Mouse (Mus musculus) MEL (cell line): ENCODE data around the gene Slc30a2. TPM values are rescaled to one million over a fixed set of nuclear protein-coding genes. Genes with fewer than 3 reads are reported as not detected.
A peak's percentile ranks its signal among the peaks of the same experiment; 100 is the strongest.

ENCODE experiments used
- DNase-seq: peaks from one replicate; pipeline ENCODE4 v3.0.0; 2011; ENCODE audit warnings: low read depth, low spot score
- H3K27ac ChIP-seq: 2 replicates; pipeline ENCODE4 v1.5.1; 2012; ENCODE audit warnings: low read depth, mild to moderate bottlenecking, control low read depth, low read length, moderate library complexity; ENCODE audit not compliant: control insufficient read depth
- H3K27me3 ChIP-seq, 2 experiments: fragments of 150-350 bp in 1 of 2; sonication (generic) in 1 of 2; 2 replicates each; pipeline ENCODE4 v1.6.1; 2012; ENCODE audit warnings: low read length in 2 of 2, mild to moderate bottlenecking in 2 of 2, improper control_type of control experiment in 1 of 2, moderate library complexity in 1 of 2; ENCODE audit not compliant: insufficient read depth in 2 of 2, control insufficient read depth in 1 of 2
- H3K36me3 ChIP-seq, 2 experiments: 2 replicates each; pipeline ENCODE4 v1.6.1; 2012 to 2014; ENCODE audit warnings: low read length in 2 of 2, improper control_type of control experiment in 1 of 2, inconsistent platforms in 1 of 2, mild to moderate bottlenecking in 1 of 2; ENCODE audit not compliant: insufficient read depth in 2 of 2, control insufficient read depth in 1 of 2
- H3K4me1 ChIP-seq, 2 experiments: fragments of 150-350 bp in 1 of 2; sonication (generic) in 1 of 2; 2 replicates each; pipeline ENCODE4 v1.6.1; 2012; ENCODE audit warnings: low read length in 2 of 2, improper control_type of control experiment in 1 of 2, mild to moderate bottlenecking in 1 of 2; ENCODE audit not compliant: insufficient read depth in 2 of 2, control insufficient read depth in 1 of 2
- H3K4me3 ChIP-seq, 2 experiments: fragments of 150-350 bp in 1 of 2; sonication (generic) in 1 of 2; 2 replicates each; pipeline ENCODE4 v1.5.1; 2012; ENCODE audit warnings: low read depth in 2 of 2, low read length in 2 of 2, mild to moderate bottlenecking in 2 of 2, moderate library complexity in 2 of 2, control low read depth in 1 of 2, improper control_type of control experiment in 1 of 2; ENCODE audit not compliant: control insufficient read depth in 1 of 2, insufficient read depth in 1 of 2
- H3K79me2 ChIP-seq: 2 replicates; pipeline ENCODE4 v1.6.1; 2012; ENCODE audit warnings: mild to moderate bottlenecking, low read length, moderate library complexity; ENCODE audit not compliant: control insufficient read depth, poor library complexity, insufficient read depth
- H3K9ac ChIP-seq: 2 replicates; pipeline ENCODE4 v1.6.1; 2012; ENCODE audit warnings: low read depth, mild to moderate bottlenecking, control low read depth, low read length, moderate library complexity; ENCODE audit not compliant: control insufficient read depth, poor library complexity, severe bottlenecking
- H3K9me3 ChIP-seq: fragments of 150-350 bp; sonication (generic); replicated peaks from 2 replicates; pipeline ENCODE4 v1.6.1; 2012; ENCODE audit warnings: mild to moderate bottlenecking, low read length, improper control_type of control experiment, moderate library complexity; ENCODE audit not compliant: insufficient read depth
- CHD1 ChIP-seq: IDR thresholded peaks from 2 replicates; pipeline ENCODE4 v1.6.1; 2012; ENCODE audit warnings: low read depth, mild to moderate bottlenecking, inconsistent platforms, low read length, improper control_type of control experiment
- CHD2 ChIP-seq: IDR thresholded peaks from 2 replicates; pipeline ENCODE4 v1.6.1; 2011; ENCODE audit warnings: low read length, improper control_type of control experiment
- CTCF ChIP-seq, 3 experiments: IDR thresholded peaks in 2 of 3; conservative IDR thresholded peaks in 1 of 3; 2 replicates each; pipeline ENCODE4 v1.5.1; 2011 to 2012; ENCODE audit warnings: low read length in 3 of 3, low read depth in 2 of 3, mild to moderate bottlenecking in 2 of 3, improper control_type of control experiment in 1 of 3, inconsistent platforms in 1 of 3, mixed read lengths in 1 of 3, moderate library complexity in 1 of 3; ENCODE audit not compliant: control insufficient read depth in 1 of 3, insufficient read depth in 1 of 3, poor library complexity in 1 of 3, severe bottlenecking in 1 of 3
- E2F4 ChIP-seq: IDR thresholded peaks from 2 replicates; pipeline ENCODE4 v1.6.1; 2011; ENCODE audit warnings: low read depth, low read length, improper control_type of control experiment, borderline replicate concordance
- ELF1 ChIP-seq: IDR thresholded peaks from 2 replicates; pipeline ENCODE4 v1.6.1; 2014; ENCODE audit warnings: low read depth, mild to moderate bottlenecking, inconsistent platforms, low read length, improper control_type of control experiment, moderate library complexity
- EP300 ChIP-seq, 2 experiments: IDR thresholded peaks; 2 replicates each; pipeline ENCODE4 v1.6.1; 2011; ENCODE audit warnings: improper control_type of control experiment in 2 of 2, low read length in 2 of 2, low read depth in 1 of 2, mild to moderate bottlenecking in 1 of 2
- GABPA ChIP-seq: IDR thresholded peaks from 2 replicates; pipeline ENCODE4 v1.6.1; 2012; ENCODE audit warnings: low read depth, mild to moderate bottlenecking, inconsistent platforms, low read length, improper control_type of control experiment, moderate library complexity
- GATA1 ChIP-seq: IDR thresholded peaks from 2 replicates; pipeline ENCODE4 v1.6.1; 2011; ENCODE audit warnings: low read depth, low read length, improper control_type of control experiment
- JUND ChIP-seq: IDR thresholded peaks from 2 replicates; pipeline ENCODE4 v1.6.1; 2011; ENCODE audit warnings: low read depth, mild to moderate bottlenecking, improper control_type of control experiment, low read length
- KAT2A ChIP-seq: conservative IDR thresholded peaks from 2 replicates; pipeline ENCODE4 v1.6.1; 2012; ENCODE audit warnings: low read depth, low read length, improper control_type of control experiment, inconsistent platforms
- MAFK ChIP-seq: IDR thresholded peaks from 2 replicates; pipeline ENCODE4 v1.6.1; 2011; ENCODE audit warnings: low read depth, mild to moderate bottlenecking, low read length, improper control_type of control experiment, borderline replicate concordance
- MAZ ChIP-seq: IDR thresholded peaks from 2 replicates; pipeline ENCODE4 v1.6.1; 2012; ENCODE audit warnings: low read depth, mild to moderate bottlenecking, inconsistent platforms, low read length, improper control_type of control experiment
- MYC ChIP-seq: IDR thresholded peaks from 2 replicates; pipeline ENCODE4 v1.6.1; 2011; ENCODE audit warnings: low read depth, mild to moderate bottlenecking, low read length, improper control_type of control experiment, moderate library complexity
- NRF1 ChIP-seq: IDR thresholded peaks from 2 replicates; pipeline ENCODE4 v1.6.1; 2014; ENCODE audit warnings: low read depth, mild to moderate bottlenecking, inconsistent platforms, low read length, improper control_type of control experiment, moderate library complexity; ENCODE audit not compliant: poor library complexity, insufficient read depth, severe bottlenecking
- POLR2A ChIP-seq, 2 experiments: IDR thresholded peaks; 2 replicates each; pipeline ENCODE4 v1.6.1; 2011 to 2012; ENCODE audit warnings: low read length in 2 of 2, mild to moderate bottlenecking in 2 of 2, control low read depth in 1 of 2, improper control_type of control experiment in 1 of 2, low read depth in 1 of 2, moderate library complexity in 1 of 2; ENCODE audit not compliant: control insufficient read depth in 1 of 2, insufficient read depth in 1 of 2, poor library complexity in 1 of 2
- POLR2AphosphoS2 ChIP-seq: IDR thresholded peaks from 2 replicates; pipeline ENCODE4 v1.6.1; 2011; ENCODE audit warnings: low read length, improper control_type of control experiment
- RAD21 ChIP-seq: IDR thresholded peaks from 2 replicates; pipeline ENCODE4 v1.6.1; 2011; ENCODE audit warnings: mild to moderate bottlenecking, low read depth, low read length, improper control_type of control experiment
- RCOR1 ChIP-seq: IDR thresholded peaks from 2 replicates; pipeline ENCODE4 v1.6.1; 2012; ENCODE audit warnings: low read depth, mild to moderate bottlenecking, inconsistent platforms, low read length, improper control_type of control experiment
- SIN3A ChIP-seq: IDR thresholded peaks from 2 replicates; pipeline ENCODE4 v1.6.1; 2012; ENCODE audit warnings: low read length, improper control_type of control experiment, inconsistent platforms
- TAL1 ChIP-seq: IDR thresholded peaks from 2 replicates; pipeline ENCODE4 v1.6.1; 2012; ENCODE audit warnings: mild to moderate bottlenecking, inconsistent platforms, low read length, moderate library complexity, mixed read lengths
- TBP ChIP-seq: IDR thresholded peaks from 2 replicates; pipeline ENCODE4 v1.8.0; 2011; ENCODE audit warnings: low read depth, low read length, improper control_type of control experiment
- ZC3H11A ChIP-seq: IDR thresholded peaks from 2 replicates; pipeline ENCODE4 v1.6.1; 2012; ENCODE audit warnings: low read depth, mild to moderate bottlenecking, inconsistent platforms, low read length, improper control_type of control experiment
- ZKSCAN1 ChIP-seq: IDR thresholded peaks from 2 replicates; pipeline ENCODE4 v1.6.1; 2012; ENCODE audit warnings: low read depth, mild to moderate bottlenecking, inconsistent platforms, low read length, improper control_type of control experiment, moderate library complexity
- ZNF384 ChIP-seq: IDR thresholded peaks from 2 replicates; pipeline ENCODE4 v1.6.1; 2012; ENCODE audit warnings: low read depth, mild to moderate bottlenecking, inconsistent platforms, low read length, improper control_type of control experiment
- polyA plus RNA-seq, 2 experiments: library from polyadenylated mRNA; stranded (reverse) in 1 of 2; unstranded in 1 of 2; fragments of >175 nt in 1 of 2; fragments of >200 nt in 1 of 2; gene quantifications; 2 replicates each; pipeline versions ENCODE4 v1.2.1 to v1.2.4; 2012; ENCODE audit warnings: low replicate concordance in 2 of 2, low read depth in 1 of 2; ENCODE audit not compliant: insufficient read length in 2 of 2, insufficient read depth in 1 of 2, missing spikeins in 1 of 2
- total RNA-seq: library from RNA; depleted of rRNA; stranded (reverse); fragments of 300-350 nt; gene quantifications from 2 replicates; pipeline ENCODE4 v1.2.3, GENCODE M21; 2012

Gene Slc30a2
- total and polyA plus RNA-seq, 3 experiments = 0.39 to 0.54 TPM; not detected in 1

DNA sequence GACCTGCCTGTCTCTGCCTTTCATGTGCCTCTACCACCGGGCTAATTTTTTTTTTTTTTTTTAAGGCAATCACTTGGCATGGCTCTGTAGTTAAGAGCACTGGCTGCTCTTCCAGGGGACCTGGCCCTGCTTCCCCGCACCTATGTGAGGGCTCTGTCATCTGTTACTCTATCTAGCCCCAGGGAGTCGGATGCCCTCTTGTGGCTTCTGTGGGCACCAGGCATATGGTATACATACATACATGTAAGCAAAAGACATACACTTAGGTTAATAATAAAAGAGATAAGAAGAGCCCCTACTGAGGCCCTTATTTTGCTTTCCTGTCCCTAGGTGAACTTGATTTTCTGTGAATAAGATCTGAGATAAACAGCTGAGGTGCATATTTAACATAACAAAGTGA lies 1.6 kb downstream of the Slc30a2 start:
- no peak overlapping the region for H3K9ac ChIP-seq
- no peak overlapping the region for H3K4me3 ChIP-seq
- no peaks in the 10 kb centered on the region for H3K27me3 ChIP-seq
- no peak for DNase-seq
- H3K27ac ChIP-seq = no peak overlapping the region
- H3K79me2 ChIP-seq = no peaks in the 10 kb centered on the region
- H3K36me3 ChIP-seq = peaks cover 0 to 4% of the 10 kb centered on the region in 2 experiments; a peak in 1 of 4 replicates
- peaks cover 6 to 19% of the 10 kb centered on the region in 2 experiments; a peak in 3 of 4 replicates for H3K4me1 ChIP-seq
- TF ChIP-seq TAL1 (no peak), CTCF (IDR thresholded peaks at IDR 0.05 in 2 of 3, conservative IDR thresholded peaks at IDR 0.05 in 1 of 3; ENCODE audit: control insufficient read depth in 1 of 3, insufficient read depth in 1 of 3, low read depth in 2 of 3, low read length in 3 of 3, poor library complexity in 1 of 3, severe bottlenecking in 1 of 3) (peak in 2 of 3 experiments; percentile 21 to 35; a peak in 3 of 6 replicates)
- no peaks in the 10 kb centered on the region for H3K9me3 ChIP-seq

DNA sequence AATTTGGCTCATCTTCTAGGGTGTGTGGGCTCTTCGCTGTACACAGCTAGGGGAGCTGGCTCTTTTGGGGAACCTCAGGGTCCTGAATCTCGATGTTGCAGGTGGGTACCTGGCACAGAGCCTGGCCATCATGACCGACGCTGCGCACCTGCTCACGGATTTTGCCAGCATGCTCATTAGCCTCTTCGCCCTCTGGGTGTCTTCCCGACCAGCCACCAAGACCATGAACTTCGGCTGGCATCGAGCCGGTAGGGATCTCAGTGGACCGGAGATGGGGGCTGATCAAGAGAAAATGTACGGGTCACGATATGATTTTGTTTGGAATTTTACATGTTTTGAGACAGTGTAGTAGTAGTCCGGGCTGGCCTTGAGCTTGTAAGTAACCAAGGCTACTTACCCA lies 2.8 kb downstream of the Slc30a2 start:
- H3K27me3 ChIP-seq = no peaks in the 10 kb centered on the region
- H3K27ac ChIP-seq = no peak overlapping the region
- no peak overlapping the region for H3K9ac ChIP-seq
- H3K4me1 ChIP-seq = peaks cover 6 to 21% of the 10 kb centered on the region in 2 experiments; a peak in 3 of 4 replicates
- no peak for DNase-seq
- no peaks in the 10 kb centered on the region for H3K9me3 ChIP-seq
- H3K4me3 ChIP-seq = no peak overlapping the region
- H3K36me3 ChIP-seq = peaks cover 0 to 4% of the 10 kb centered on the region in 2 experiments; a peak in 1 of 4 replicates
- TF ChIP-seq GATA1 = no peak
- TF ChIP-seq SIN3A = no peak
- TF ChIP-seq KAT2A = no peak
- no peak for TF ChIP-seq NRF1
- TF ChIP-seq GABPA = no peak
- no peak for TF ChIP-seq POLR2AphosphoS2
- TF ChIP-seq EP300 (IDR thresholded peaks at IDR 0.05; ENCODE audit: low read depth in 1 of 2, low read length in 2 of 2) = no peak
- no peak for TF ChIP-seq CTCF (IDR thresholded peaks at IDR 0.05 in 2 of 3, conservative IDR thresholded peaks at IDR 0.05 in 1 of 3; ENCODE audit: control insufficient read depth in 1 of 3, insufficient read depth in 1 of 3, low read depth in 2 of 3, low read length in 3 of 3, poor library complexity in 1 of 3, severe bottlenecking in 1 of 3)
- TF ChIP-seq E2F4 = no peak
- no peak for TF ChIP-seq JUND
- TF ChIP-seq CHD2 = no peak
- no peak for TF ChIP-seq MYC
- H3K79me2 ChIP-seq = no peaks in the 10 kb centered on the region

DNA sequence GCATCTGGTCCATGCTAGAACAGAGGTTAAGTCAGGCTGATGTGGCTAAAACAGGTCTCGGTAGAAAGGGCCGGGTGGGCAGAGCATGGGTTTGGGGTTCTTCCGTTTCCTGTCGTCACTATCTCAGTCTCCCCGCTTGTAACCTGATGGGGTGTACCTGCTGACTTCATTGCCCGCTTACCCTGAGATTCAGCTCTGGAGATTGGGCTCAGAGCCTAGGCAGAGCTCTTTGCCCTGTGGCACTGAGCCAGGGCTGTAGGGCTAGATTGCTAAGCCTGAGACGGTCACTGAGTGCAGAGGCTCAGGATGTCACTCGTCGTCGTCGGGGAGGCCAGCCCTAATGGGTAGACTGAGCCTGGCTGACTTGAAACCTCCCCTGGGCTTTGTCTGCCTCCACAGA lies 5.1 kb downstream of the Slc30a2 start:
- Histone ChIP-seq H3K27me3 (no peaks in the 10 kb centered on the region), H3K27ac (peak overlapping the region; percentile 70), H3K9me3 (no peaks in the 10 kb centered on the region), H3K4me1 (peaks cover 6 to 17% of the 10 kb centered on the region in 2 experiments; a peak in 3 of 4 replicates), H3K4me3 (peak overlapping the region; percentile 36 to 42; a peak in 3 of 4 replicates), H3K79me2 (no peaks in the 10 kb centered on the region), H3K9ac (peak overlapping the region; percentile 39), H3K36me3 (peaks cover 0 to 4% of the 10 kb centered on the region in 2 experiments; a peak in 1 of 4 replicates)
- DNase-seq = peak; percentile 86
- TF ChIP-seq E2F4 (no peak), MAZ (0 out of 2 replicates have a peak, but pooled peaks have one; percentile 55), RAD21 (no peak), GABPA (no peak), TBP (no peak), ZC3H11A (no peak), ZNF384 (no peak), TAL1 (peak; percentile 28; the same call in 1 of the 2 replicates), JUND (no peak), EP300 (IDR thresholded peaks at IDR 0.05; ENCODE audit: low read depth in 1 of 2, low read length in 2 of 2) (peak; percentile 78 to 80), ELF1 (0 out of 2 replicates have a peak, but pooled peaks have one; percentile 37), KAT2A (no peak), ZKSCAN1 (no peak), RCOR1 (peak; percentile 77), MAFK (no peak), CTCF (IDR thresholded peaks at IDR 0.05 in 2 of 3, conservative IDR thresholded peaks at IDR 0.05 in 1 of 3; ENCODE audit: control insufficient read depth in 1 of 3, insufficient read depth in 1 of 3, low read depth in 2 of 3, low read length in 3 of 3, poor library complexity in 1 of 3, severe bottlenecking in 1 of 3) (no peak), POLR2A (IDR thresholded peaks at IDR 0.05; ENCODE audit: control insufficient read depth in 1 of 2, insufficient read depth in 1 of 2, low read depth in 1 of 2, low read length in 2 of 2, poor library complexity in 1 of 2) (peak in 1 of 2 experiments; percentile 32; a peak in 1 of 4 replicates), CHD1 (no peak)
